Mouse (Mus musculus) CH12.LX (cell line): ENCODE results near the gene Mrgprf. TPM values are rescaled to one million over a fixed set of nuclear protein-coding genes. Genes with fewer than 3 reads are reported as not detected.

Experiments used
- DNase-seq: peaks from one replicate; pipeline ENCODE4 v3.0.0-alpha.2; 2013; ENCODE audit errors: extremely low read depth
- H3K27ac ChIP-seq: 2 replicates; pipeline ENCODE4 v1.5.1; 2012; ENCODE audit warnings: low read depth, mild to moderate bottlenecking, control low read depth, moderate library complexity; ENCODE audit not compliant: insufficient read depth
- H3K27me3 ChIP-seq: replicated peaks from 2 replicates; pipeline ENCODE3; 2012; ENCODE audit warnings: inconsistent platforms
- H3K36me3 ChIP-seq, 2 experiments: replicated peaks in 1 of 2; 2 replicates each; pipeline versions ENCODE3 to v1.6.1; 2012; ENCODE audit warnings: inconsistent platforms in 1 of 2, low read length in 1 of 2, mild to moderate bottlenecking in 1 of 2, mixed read lengths in 1 of 2, moderate library complexity in 1 of 2; ENCODE audit not compliant: control insufficient read depth in 1 of 2, insufficient read depth in 1 of 2
- H3K4me1 ChIP-seq, 2 experiments: 2 replicates each; pipeline ENCODE4 v1.6.1; 2012; ENCODE audit warnings: inconsistent platforms in 1 of 2, moderate library complexity in 1 of 2; ENCODE audit not compliant: insufficient read depth in 2 of 2, control insufficient read depth in 1 of 2
- H3K4me2 ChIP-seq: 2 replicates; pipeline ENCODE4 v1.6.1; 2012; ENCODE audit warnings: low read depth, mild to moderate bottlenecking, control low read depth; ENCODE audit not compliant: poor library complexity, insufficient read depth, severe bottlenecking
- H3K4me3 ChIP-seq, 3 experiments: fragments of 150-350 bp in 1 of 3; sonication (generic) in 1 of 3; replicated peaks in 1 of 3; 2 replicates each; pipeline versions ENCODE3 to v1.5.1; 2011 to 2012; ENCODE audit warnings: low read depth in 2 of 3, low read length in 2 of 3, mild to moderate bottlenecking in 2 of 3, moderate library complexity in 2 of 3, control low read depth in 1 of 3, improper control_type of control experiment in 1 of 3, inconsistent platforms in 1 of 3, mixed read lengths in 1 of 3; ENCODE audit not compliant: poor library complexity in 1 of 3
- H3K79me2 ChIP-seq: replicated peaks from 2 replicates; pipeline ENCODE4 v1.6.1; 2012; ENCODE audit warnings: mild to moderate bottlenecking, moderate library complexity; ENCODE audit not compliant: control insufficient read depth, poor library complexity, insufficient read depth, severe bottlenecking; ENCODE audit errors: extremely low read depth
- H3K9ac ChIP-seq: 2 replicates; pipeline ENCODE4 v1.6.1; 2012; ENCODE audit warnings: low read depth, mild to moderate bottlenecking, control low read depth, moderate library complexity; ENCODE audit not compliant: insufficient read depth
- H3K9me3 ChIP-seq: replicated peaks from 2 replicates; pipeline ENCODE3; 2012; ENCODE audit warnings: low read length, inconsistent platforms, mixed read lengths
- CHD1 ChIP-seq: IDR thresholded peaks from 2 replicates; pipeline ENCODE4 v1.6.1; 2012; ENCODE audit warnings: low read depth, low read length, improper control_type of control experiment, inconsistent platforms
- CHD2 ChIP-seq: IDR thresholded peaks from 2 replicates; pipeline ENCODE4 v1.6.1; 2011; ENCODE audit warnings: low read length, improper control_type of control experiment
- CTCF ChIP-seq, 2 experiments: IDR thresholded peaks in 1 of 2; conservative IDR thresholded peaks in 1 of 2; 2 replicates each; pipeline ENCODE4 v1.5.1; 2011 to 2012; ENCODE audit warnings: low read depth in 2 of 2, low read length in 2 of 2, improper control_type of control experiment in 1 of 2, inconsistent platforms in 1 of 2, mild to moderate bottlenecking in 1 of 2, moderate library complexity in 1 of 2
- E2F4 ChIP-seq: IDR thresholded peaks from 2 replicates; pipeline ENCODE4 v1.6.1; 2011; ENCODE audit warnings: low read depth, low read length, improper control_type of control experiment; ENCODE audit not compliant: insufficient replicate concordance
- ELF1 ChIP-seq: IDR thresholded peaks from 2 replicates; pipeline ENCODE4 v1.6.1; 2014; ENCODE audit warnings: low read depth, mild to moderate bottlenecking, inconsistent platforms, low read length, improper control_type of control experiment
- EP300 ChIP-seq: IDR thresholded peaks from 2 replicates; pipeline ENCODE4 v1.6.1; 2011; ENCODE audit warnings: low read length, improper control_type of control experiment
- GABPA ChIP-seq: IDR thresholded peaks from 2 replicates; pipeline ENCODE4 v1.6.1; 2012; ENCODE audit warnings: low read depth, low read length, improper control_type of control experiment, inconsistent platforms; ENCODE audit not compliant: insufficient replicate concordance
- IRF4 ChIP-seq: IDR thresholded peaks from 2 replicates; pipeline ENCODE4 v1.6.1; 2014; ENCODE audit warnings: low read depth, mild to moderate bottlenecking, inconsistent platforms, low read length, improper control_type of control experiment
- JUN ChIP-seq: IDR thresholded peaks from 2 replicates; pipeline ENCODE4 v1.6.1; 2011; ENCODE audit warnings: low read depth, mild to moderate bottlenecking, low read length, improper control_type of control experiment, moderate library complexity; ENCODE audit not compliant: insufficient read depth
- KAT2A ChIP-seq: IDR thresholded peaks from 2 replicates; pipeline ENCODE4 v1.6.1; 2012; ENCODE audit warnings: low read length, improper control_type of control experiment, inconsistent platforms; ENCODE audit not compliant: insufficient replicate concordance
- MAFK ChIP-seq: IDR thresholded peaks from 2 replicates; pipeline ENCODE4 v1.6.1; 2011; ENCODE audit warnings: low read length, improper control_type of control experiment; ENCODE audit not compliant: insufficient replicate concordance
- MEF2A ChIP-seq: IDR thresholded peaks from 2 replicates; pipeline ENCODE4 v1.6.1; 2014; ENCODE audit warnings: low read depth, mild to moderate bottlenecking, inconsistent platforms, low read length, improper control_type of control experiment, borderline replicate concordance
- MXI1 ChIP-seq: IDR thresholded peaks from 2 replicates; pipeline ENCODE4 v1.6.1; 2011; ENCODE audit warnings: mild to moderate bottlenecking, low read depth, low read length, improper control_type of control experiment
- NELFE ChIP-seq: IDR thresholded peaks from 2 replicates; pipeline ENCODE4 v1.6.1; 2011; ENCODE audit warnings: low read depth, low read length, improper control_type of control experiment
- PAX5 ChIP-seq: IDR thresholded peaks from 2 replicates; pipeline ENCODE4 v1.6.1; 2012; ENCODE audit warnings: low read length, inconsistent platforms, mixed read lengths
- POLR2A ChIP-seq: IDR thresholded peaks from 2 replicates; pipeline ENCODE4 v1.6.1; 2011; ENCODE audit warnings: low read depth, mild to moderate bottlenecking, improper control_type of control experiment, low read length
- POLR2AphosphoS2 ChIP-seq: IDR thresholded peaks from 2 replicates; pipeline ENCODE4 v1.6.1; 2011; ENCODE audit warnings: low read depth, low read length, improper control_type of control experiment
- RCOR1 ChIP-seq: conservative IDR thresholded peaks from 2 replicates; pipeline ENCODE4 v1.6.1; 2012; ENCODE audit warnings: low read depth, mild to moderate bottlenecking, inconsistent platforms, low read length, improper control_type of control experiment
- SIN3A ChIP-seq: IDR thresholded peaks from 2 replicates; pipeline ENCODE4 v1.6.1; 2012; ENCODE audit warnings: low read length, improper control_type of control experiment, inconsistent platforms
- TBP ChIP-seq: conservative IDR thresholded peaks from 2 replicates; pipeline ENCODE4 v1.6.1; 2011; ENCODE audit warnings: low read depth, low read length, improper control_type of control experiment
- UBTF ChIP-seq: IDR thresholded peaks from 2 replicates; pipeline ENCODE4 v1.6.1; 2012; ENCODE audit warnings: low read depth, mild to moderate bottlenecking, inconsistent platforms, low read length, improper control_type of control experiment, moderate library complexity
- ZMIZ1 ChIP-seq: IDR thresholded peaks from 2 replicates; pipeline ENCODE4 v1.6.1; 2012; ENCODE audit warnings: low read depth, mild to moderate bottlenecking, inconsistent platforms, low read length, improper control_type of control experiment
- ZNF384 ChIP-seq: IDR thresholded peaks from 2 replicates; pipeline ENCODE4 v1.6.1; 2012; ENCODE audit warnings: low read depth, low read length, improper control_type of control experiment, inconsistent platforms
- dilution Hi-C: fragments of 300-500 bp; cut with MboI; formaldehyde crosslinking; loops from 2 replicates; pipeline ENCODE4 v1.14.3; 2020; ENCODE audit warnings: low sequenced_read_pairs; ENCODE audit not compliant: extremely low pct_unique_long_range_greater_than_20kb, extremely low pct_ligation_motif_present
- in situ Hi-C: fragments of 300-500 bp; cut with MboI; formaldehyde crosslinking; loops from 3 replicates; pipeline ENCODE4 v1.14.3; 2019; ENCODE audit warnings: low sequenced_read_pairs, low pct_ligation_motif_present, low pct_unique_long_range_greater_than_20kb, mixed read lengths
- polyA plus RNA-seq: library from polyadenylated mRNA; unstranded; fragments of >175 nt; gene quantifications from 2 replicates; pipeline ENCODE4 v1.2.1, GENCODE M21; 2012; ENCODE audit warnings: low read depth; ENCODE audit not compliant: insufficient read length
- total RNA-seq, 2 experiments: library from RNA; depleted of rRNA; stranded (reverse); fragments of 300-350 nt in 1 of 2; fragments of >200 nt in 1 of 2; gene quantifications; 2 replicates each; pipeline ENCODE4 v1.2.3; 2012 to 2014

Gene Mrgprf
- total and polyA plus RNA-seq, 3 experiments = not detected

DNA sequence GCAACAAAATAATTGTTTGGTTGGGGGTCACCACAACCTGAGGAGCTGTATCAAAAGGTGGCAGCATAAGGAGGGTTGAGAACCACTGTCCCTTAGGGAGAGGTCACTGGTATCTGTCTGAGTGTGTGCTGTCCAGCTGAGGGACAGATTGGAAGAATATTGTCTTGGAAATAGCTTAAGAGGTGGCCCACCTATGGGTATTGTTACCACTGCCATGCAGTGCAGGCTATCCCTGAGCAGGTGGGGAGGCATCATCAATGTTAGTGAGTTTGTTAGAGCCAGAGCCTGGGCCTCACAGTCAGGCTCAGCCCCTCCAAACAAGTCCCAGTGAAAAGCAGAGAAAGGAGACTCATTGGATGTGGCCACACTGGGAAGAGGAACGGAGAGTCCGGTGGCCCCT lies 8.8 kb upstream of the Mrgprf start:
- H3K9me3 ChIP-seq = no peaks in the 10 kb centered on the region
- H3K4me2 ChIP-seq = no peak overlapping the region
- no peak overlapping the region for H3K4me3 ChIP-seq
- H3K36me3 ChIP-seq = no peaks in the 10 kb centered on the region
- dilution Hi-C loops = no loop called here
- in situ Hi-C loops = no loop called here
- H3K27me3 ChIP-seq = peaks cover 80% of the 10 kb centered on the region
- no peak overlapping the region for H3K27ac ChIP-seq
- TF ChIP-seq UBTF = no peak
- no peak for TF ChIP-seq ZNF384
- TF ChIP-seq PAX5 = no peak
- no peak for TF ChIP-seq GABPA
- TF ChIP-seq IRF4 = no peak
- no peak for TF ChIP-seq MEF2A
- no peak for TF ChIP-seq POLR2AphosphoS2
- no peak for TF ChIP-seq ZMIZ1
- no peak for TF ChIP-seq EP300
- no peak for TF ChIP-seq POLR2A
- no peak for TF ChIP-seq KAT2A
- no peak for TF ChIP-seq E2F4
- TF ChIP-seq ELF1 = no peak
- TF ChIP-seq CHD1 = no peak
- H3K9ac ChIP-seq = no peak overlapping the region
- peaks cover 0 to 3% of the 10 kb centered on the region in 2 experiments; a peak in 2 of 4 replicates for H3K4me1 ChIP-seq
- no peak for DNase-seq
- H3K79me2 ChIP-seq = no peaks in the 10 kb centered on the region

DNA sequence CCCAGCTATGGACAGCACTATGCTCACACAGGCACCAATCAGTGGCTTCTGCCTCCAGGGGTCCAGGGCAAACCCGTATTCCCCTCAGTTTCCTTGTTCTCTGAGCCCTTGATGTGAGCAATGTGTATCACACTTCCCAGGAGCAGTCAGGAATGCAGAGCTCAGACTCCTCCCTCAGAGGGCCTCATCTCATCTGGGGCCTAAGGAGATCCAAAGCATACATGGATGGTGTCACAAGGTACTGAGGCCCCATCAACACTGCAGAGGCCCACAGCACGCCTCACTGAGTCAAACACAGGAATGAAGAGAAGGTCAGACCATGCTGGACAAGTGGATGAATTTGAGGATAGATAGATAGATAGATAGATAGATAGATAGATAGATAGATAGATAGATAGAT lies 7.9 kb upstream of the Mrgprf start:
- in situ Hi-C loops = no loop called here

More for the DNA sequence above, 7.9 kb upstream of the Mrgprf start:
- no peak overlapping the region for H3K4me3 ChIP-seq
- dilution Hi-C loops = no loop called here
- DNase-seq = no peak
- peaks cover 82% of the 10 kb centered on the region for H3K27me3 ChIP-seq
- H3K36me3 ChIP-seq = no peaks in the 10 kb centered on the region
- no peak overlapping the region for H3K4me2 ChIP-seq
- H3K9ac ChIP-seq = no peak overlapping the region
- H3K4me1 ChIP-seq = no peaks in the 10 kb centered on the region
- H3K79me2 ChIP-seq = no peaks in the 10 kb centered on the region
- no peak overlapping the region for H3K27ac ChIP-seq
- no peaks in the 10 kb centered on the region for H3K9me3 ChIP-seq
- TF ChIP-seq PAX5 (no peak), UBTF (no peak), SIN3A (no peak), MXI1 (no peak), MAFK (no peak), NELFE (no peak), MEF2A (no peak), RCOR1 (no peak), ZMIZ1 (no peak), TBP (no peak), KAT2A (no peak), CTCF (conservative IDR thresholded peaks at IDR 0.05 in 1 of 2, IDR thresholded peaks at IDR 0.05 in 1 of 2; ENCODE audit: low read depth in 2 of 2, low read length in 2 of 2) (no peak), JUN (no peak), CHD1 (no peak), CHD2 (no peak)
